ENCODE assay signal across 10 mouse cellular contexts in genomic region chr16:45871286-45871976, GRCm38 (mm10).
A peak's percentile ranks its signal among the peaks of the same experiment; 100 is the strongest.
DNase-seq lines count a peak whose midpoint lies in the region; ATAC-seq lines count a peak whose summit lies in the region.
"Had no signal": no experiment of that assay in that cellular context is flagged by ENCODE, and none has a peak within 500 bp of the region (broad histone marks: within the 10 kb centered on the region; RNA-seq: fewer than 3 reads in every experiment).

No protein-coding gene starts in this region.

- H3K36me3 ChIP-seq in kidney, embryonic 14.5 days (ENCODE audit: control insufficient read depth, insufficient read depth, low read length), result no peaks in the 10 kb centered on the region
- H3K36me3 ChIP-seq in forebrain, embryonic 13.5 days (ENCODE audit: poor library complexity, severe bottlenecking), result no peaks in the 10 kb centered on the region
- H3K36me3 ChIP-seq: embryonic facial prominence, embryonic 15.5 days; midbrain, embryonic 10.5 days had no signal

- H3K4me2 ChIP-seq in kidney, embryonic 14.5 days (replicated peaks; ENCODE audit: low read depth, low read length), result no peak overlapping the region
- no peak overlapping the region for H3K4me2 ChIP-seq in forebrain, embryonic 13.5 days
- H3K4me2 ChIP-seq: embryonic facial prominence, embryonic 15.5 days had no signal

- H3K4me3 ChIP-seq in kidney, embryonic 14.5 days (ENCODE audit: low read length), result no peak overlapping the region
- no peak overlapping the region for H3K4me3 ChIP-seq in forebrain, embryonic 13.5 days
- H3K4me3 ChIP-seq: embryonic facial prominence, embryonic 15.5 days; midbrain, embryonic 10.5 days had no signal

- no peaks in the 10 kb centered on the region for H3K9me3 ChIP-seq in kidney, embryonic 14.5 days (ENCODE audit: control insufficient read depth, low read length)
- H3K9me3 ChIP-seq in forebrain, embryonic 13.5 days (replicated peaks), result no peaks in the 10 kb centered on the region
- H3K9me3 ChIP-seq: embryonic facial prominence, embryonic 15.5 days; midbrain, embryonic 10.5 days had no signal

- H3K9ac ChIP-seq in kidney, embryonic 14.5 days (ENCODE audit: low read depth, low read length), result no peak overlapping the region
- H3K9ac ChIP-seq in forebrain, embryonic 13.5 days, result no peak overlapping the region
- H3K9ac ChIP-seq: embryonic facial prominence, embryonic 15.5 days had no signal

- ATAC-seq in kidney, embryonic 14.5 days (ENCODE audit: low FRiP score, low TSS enrichment), result no peak
- no peak for ATAC-seq in forebrain, embryonic 13.5 days

- H3K4me1 ChIP-seq in kidney, embryonic 14.5 days (ENCODE audit: control insufficient read depth, insufficient read depth, low read length), result no peaks in the 10 kb centered on the region
- H3K4me1 ChIP-seq in forebrain, embryonic 13.5 days, result no peaks in the 10 kb centered on the region
- H3K4me1 ChIP-seq: embryonic facial prominence, embryonic 15.5 days; midbrain, embryonic 10.5 days had no signal

- DNase-seq in kidney, postnatal 10 days, result peak; percentile 49
- DNase-seq in heart, adult 11 months, result peak; percentile 91
- peak; percentile 46 for DNase-seq in kidney, postnatal 14 days
- DNase-seq in skeletal muscle tissue, adult 2 months (ENCODE audit: low read depth, low spot score), result peak; percentile 15
- DNase-seq in thymus, postnatal 0 days (ENCODE audit: low spot score), result no peak
- DNase-seq in spleen, adult 18-20 months, result no peak

- no peaks in the 10 kb centered on the region for H3K27me3 ChIP-seq in kidney, embryonic 14.5 days (ENCODE audit: control insufficient read depth, insufficient read depth, low read length)
- no peaks in the 10 kb centered on the region for H3K27me3 ChIP-seq in forebrain, embryonic 13.5 days
- H3K27me3 ChIP-seq: embryonic facial prominence, embryonic 15.5 days had no signal

- 66% methylated on average over 10 of the region's 10 CpGs for WGBS in kidney, embryonic 14.5 days
- WGBS in forebrain, embryonic 13.5 days, result 83% methylated on average over 10 of the region's 10 CpGs

- H3K27ac ChIP-seq in kidney, embryonic 14.5 days (ENCODE audit: low read depth, low read length), result no peak overlapping the region
- H3K27ac ChIP-seq in forebrain, embryonic 13.5 days, result no peak overlapping the region
- H3K27ac ChIP-seq: embryonic facial prominence, embryonic 15.5 days; midbrain, embryonic 10.5 days had no signal

Comparison
In these comparisons a context has a peak if more than half of its experiments do, and no peak if none do; other contexts are left out.
1. DNase-seq: peak in kidney, postnatal 10 days (single experiment), heart, adult 11 months (single experiment), kidney, postnatal 14 days (single experiment) and skeletal muscle tissue, adult 2 months (single experiment); none in thymus, postnatal 0 days (single experiment) and spleen, adult 18-20 months (0 of 2).